Mouse (Mus musculus): ENCODE data around the gene Hic2. TPM values are rescaled to one million over a fixed set of nuclear protein-coding genes. Genes with fewer than 3 reads are reported as not detected.

Gene Hic2
- 9.2 and 10.8 TPM in 2 replicates for polyA plus RNA-seq (2012; rRNA removed)

GRCm38 (mm10) chr16:17232794-17233701 is at the start of gene Hic2:
Gene Hic2, plus strand, starts transcription at chr16:17233572.

GRCm38 (mm10) chr16:17202549-17202948 is 30.8 kb upstream of the Hic2 start, which contains the start of gene Ube2l3:
Gene Ube2l3, minus strand, starts transcription at chr16:17202649.

GRCm38 (mm10) chr16:17208389-17209361 is 24.7 kb upstream of the Hic2 start, which contains the start of gene Rimbp3:
Gene Rimbp3, plus strand, starts transcription at chr16:17208603.

DNA sequence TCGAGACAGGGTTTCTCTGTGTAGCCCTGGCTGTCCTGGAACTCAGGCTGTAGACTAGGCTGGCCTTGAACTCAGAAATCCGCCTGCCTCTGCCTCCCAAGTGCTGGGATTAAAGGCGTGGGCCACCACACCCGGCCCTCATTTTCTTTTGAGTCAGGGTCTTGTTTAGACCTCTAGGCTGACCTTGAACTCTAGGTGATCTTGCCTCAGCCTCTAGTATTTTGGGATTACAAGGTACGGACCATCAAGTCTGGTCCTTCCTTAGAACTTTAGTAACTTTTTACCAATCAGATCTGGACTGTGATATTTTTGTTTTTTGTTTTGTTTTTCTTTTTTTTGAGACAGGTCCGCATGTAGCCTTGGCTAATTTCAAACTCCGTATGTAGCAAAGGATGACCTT is 42.3 kb downstream of the Hic2 start, which contains the start of gene Tmem191c:
Gene Tmem191c (plus strand): TSS at position 357 of the 400 bp plus-strand sequence.

Other genes with a start within 250 kb of the Hic2 start
- gene Ypel1, start 163.9 kb upstream of the Hic2 start, polyA plus RNA-seq (2012; rRNA removed): 87.0 and 94.2 TPM in 2 replicates
- gene Ppil2, start 122.3 kb upstream of the Hic2 start, polyA plus RNA-seq (2012; rRNA removed): 133 and 137 TPM in 2 replicates
- gene 2610318N02Rik, start 108.4 kb upstream of the Hic2 start, polyA plus RNA-seq (2012; rRNA removed): 15.3 and 18.6 TPM in 2 replicates
- 18.4 and 18.8 TPM in 2 replicates for gene Sdf2l1, start 101.2 kb upstream of the Hic2 start, polyA plus RNA-seq (2012; rRNA removed)
- gene Ydjc, start 89.0 kb upstream of the Hic2 start, polyA plus RNA-seq (2012; rRNA removed): 79.1 and 81.8 TPM in 2 replicates
- gene Ccdc116, start 86.3 kb upstream of the Hic2 start, polyA plus RNA-seq (2012; rRNA removed): 11.1 and 11.3 TPM in 2 replicates
- 113 and 116 TPM in 2 replicates for gene Ube2l3, start 30.9 kb upstream of the Hic2 start, polyA plus RNA-seq (2012; rRNA removed)
- 1.6 TPM in 2 replicates for gene Rimbp3, start 25.0 kb upstream of the Hic2 start, polyA plus RNA-seq (2012; rRNA removed)
- gene Tmem191c, start 42.5 kb downstream of the Hic2 start, polyA plus RNA-seq (2012; rRNA removed): 128 and 133 TPM in 2 replicates
- 2.3 and 3.2 TPM in 2 replicates for gene Serpind1, start 97.8 kb downstream of the Hic2 start, polyA plus RNA-seq (2012; rRNA removed)
- gene Snap29, start 172.4 kb downstream of the Hic2 start, polyA plus RNA-seq (2012; rRNA removed): 13.4 and 15.1 TPM in 2 replicates
- gene Pi4ka, start 172.7 kb downstream of the Hic2 start, polyA plus RNA-seq (2012; rRNA removed): 147 and 148 TPM in 2 replicates
- 29.0 and 30.0 TPM in 2 replicates for gene Crkl, start 218.4 kb downstream of the Hic2 start, polyA plus RNA-seq (2012; rRNA removed)

All from central nervous system, embryonic 18 days (tissue).